Mouse (Mus musculus) layer of hippocampus, adult 2 months (tissue): ENCODE measurements around the gene Mpzl1. TPM values are rescaled to one million over a fixed set of nuclear protein-coding genes. Genes with fewer than 3 reads are reported as not detected.

Experiments used
- DNase-seq, 2 experiments: peaks; one replicate each; pipeline ENCODE4 v3.0.0; 2022; ENCODE audit warnings: low spot score in 2 of 2
- H3K27ac ChIP-seq: fragments of 200-600 bp; 2 replicates; pipeline ENCODE4 v1.8.1; 2022
- H3K4me3 ChIP-seq: fragments of 200-600 bp; 2 replicates; pipeline ENCODE4 v1.8.1; 2022; ENCODE audit warnings: mild to moderate bottlenecking
- CTCF ChIP-seq: fragments of 200-600 bp; conservative IDR thresholded peaks from 2 replicates; pipeline ENCODE4 v1.8.1; 2022; ENCODE audit warnings: antibody characterized with exemption, mild to moderate bottlenecking, moderate library complexity
- total RNA-seq, 2 experiments: library from RNA; stranded (reverse); gene quantifications; 2 replicates each; pipeline ENCODE4 v1.2.3; 2021

The Mpzl1 gene
- total RNA-seq, 2 experiments from 2014 or later: 30.6 to 38.5 TPM

DNA sequence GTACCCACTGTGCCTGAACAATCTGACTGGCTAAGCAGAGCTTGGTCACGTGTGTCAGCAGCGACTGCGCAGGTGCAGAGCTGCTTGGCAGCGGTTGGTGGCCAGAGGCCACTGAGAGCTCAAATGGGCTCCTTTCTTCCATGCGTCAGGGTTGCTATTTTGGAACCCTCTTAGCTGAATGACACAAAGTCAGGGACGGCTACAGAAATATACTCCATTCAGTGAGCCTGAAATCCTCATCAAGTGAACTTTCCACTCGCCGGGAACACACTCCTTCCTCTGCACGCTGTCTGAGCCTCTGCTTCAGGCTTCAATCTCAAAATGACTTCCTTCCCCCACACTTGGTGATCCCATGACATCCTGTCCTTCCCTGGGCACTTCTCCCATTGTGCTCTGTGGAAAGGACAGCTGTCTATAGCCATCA is 16.1 kb downstream of the Mpzl1 start:
- peak in 1 of 2 experiments; percentile 51 for DNase-seq
- H3K27ac ChIP-seq: peak overlapping the region; percentile 78
- TF ChIP-seq CTCF: no peak
- no peak overlapping the region; the same call in 1 of the 2 replicates for H3K4me3 ChIP-seq

GRCm38 (mm10) chr1:165617166-165617891 is 17.0 kb downstream of the Mpzl1 start:
- Histone ChIP-seq H3K4me3 (no peak overlapping the region), H3K27ac (peak overlapping the region; percentile 78)
- DNase-seq: no peak
- TF ChIP-seq CTCF: no peak

- no peak for TF ChIP-seq CTCF
- Histone ChIP-seq H3K27ac (peak overlapping the region; percentile 63), H3K4me3 (no peak overlapping the region)
- no peak for DNase-seq
Observed at GRCm38 (mm10) chr1:165616652-165617051, 17.7 kb downstream of the Mpzl1 start.

GRCm38 (mm10) chr1:165614793-165615192 is 19.5 kb downstream of the Mpzl1 start:
- no peak for TF ChIP-seq CTCF
- Histone ChIP-seq H3K27ac (no peak overlapping the region), H3K4me3 (no peak overlapping the region)
- no peak for DNase-seq

DNA sequence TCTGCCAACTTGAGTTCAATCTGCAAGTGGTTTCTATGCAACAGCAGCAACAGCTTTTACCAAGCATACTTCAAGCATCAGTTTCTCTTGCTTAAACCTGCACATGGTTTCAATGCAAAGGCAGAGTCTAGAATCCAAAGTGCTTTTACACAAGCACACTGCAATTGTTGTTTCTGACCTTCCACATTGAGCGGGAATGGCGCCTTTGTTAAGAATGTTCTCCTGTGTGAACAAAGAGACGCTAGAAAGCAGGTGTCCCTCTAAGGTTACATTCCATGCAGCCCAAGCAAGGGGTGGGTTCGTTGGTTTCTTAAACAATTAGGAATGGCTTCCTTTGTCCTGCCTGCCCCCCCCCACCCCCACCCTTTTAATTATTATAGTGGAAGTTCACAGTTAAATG is 20.4 kb downstream of the Mpzl1 start:
- TF ChIP-seq CTCF: no peak
- Histone ChIP-seq H3K27ac (no peak overlapping the region), H3K4me3 (no peak overlapping the region)
- DNase-seq: no peak

- Histone ChIP-seq H3K27ac (0 out of 2 replicates have a peak overlapping the region, but pooled peaks have one; percentile 12), H3K4me3 (no peak overlapping the region)
- no peak for DNase-seq
- no peak for TF ChIP-seq CTCF
Observed at GRCm38 (mm10) chr1:165612714-165613113, 21.6 kb downstream of the Mpzl1 start.

- peak; percentile 34 to 41 for DNase-seq
- H3K4me3 ChIP-seq: no peak overlapping the region
- peak overlapping the region; percentile 80 for H3K27ac ChIP-seq
- no peak for TF ChIP-seq CTCF
Observed at GRCm38 (mm10) chr1:165610321-165610999, 23.9 kb downstream of the Mpzl1 start.

- peak; percentile 38 for TF ChIP-seq CTCF
- peak overlapping the region; percentile 80 for H3K27ac ChIP-seq
- no peak for DNase-seq
- H3K4me3 ChIP-seq: no peak overlapping the region
Observed at GRCm38 (mm10) chr1:165609495-165610320, 24.6 kb downstream of the Mpzl1 start.

GRCm38 (mm10) chr1:165608904-165609303 is 25.4 kb downstream of the Mpzl1 start:
- Histone ChIP-seq H3K4me3 (no peak overlapping the region), H3K27ac (peak overlapping the region; percentile 80; the same call in 1 of the 2 replicates)
- no peak for DNase-seq
- no peak for TF ChIP-seq CTCF

GRCm38 (mm10) chr1:165605774-165606173 is 28.6 kb downstream of the Mpzl1 start:
- Histone ChIP-seq H3K27ac (no peak overlapping the region; the same call in 1 of the 2 replicates), H3K4me3 (no peak overlapping the region)
- TF ChIP-seq CTCF: no peak
- DNase-seq: peak in 1 of 2 experiments; percentile 29

- no peak for TF ChIP-seq CTCF
- H3K4me3 ChIP-seq: no peak overlapping the region
- no peak overlapping the region for H3K27ac ChIP-seq
- no peak for DNase-seq
Observed at GRCm38 (mm10) chr1:165605108-165605507, 29.2 kb downstream of the Mpzl1 start.

DNA sequence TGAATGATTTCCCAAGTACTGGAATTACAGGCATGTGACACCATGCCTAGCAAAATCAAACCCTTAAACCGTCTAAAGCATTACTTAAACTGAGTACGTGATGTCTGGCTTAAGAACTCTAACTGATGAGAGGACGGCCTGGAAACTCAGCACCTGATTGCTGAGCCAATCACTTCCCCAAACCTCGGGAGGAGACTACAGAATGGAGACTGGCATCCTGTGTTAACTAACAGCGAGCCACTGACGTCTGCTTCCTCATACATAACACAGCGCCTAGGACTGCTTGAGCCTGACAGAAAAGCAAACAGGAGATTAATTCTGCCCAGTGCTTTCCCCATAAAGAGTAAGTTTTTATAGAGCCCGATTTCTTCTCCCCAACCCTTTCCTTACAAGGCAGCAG is 30.1 kb downstream of the Mpzl1 start:
- no peak for DNase-seq
- H3K27ac ChIP-seq: no peak overlapping the region
- no peak for TF ChIP-seq CTCF
- H3K4me3 ChIP-seq: no peak overlapping the region

DNA sequence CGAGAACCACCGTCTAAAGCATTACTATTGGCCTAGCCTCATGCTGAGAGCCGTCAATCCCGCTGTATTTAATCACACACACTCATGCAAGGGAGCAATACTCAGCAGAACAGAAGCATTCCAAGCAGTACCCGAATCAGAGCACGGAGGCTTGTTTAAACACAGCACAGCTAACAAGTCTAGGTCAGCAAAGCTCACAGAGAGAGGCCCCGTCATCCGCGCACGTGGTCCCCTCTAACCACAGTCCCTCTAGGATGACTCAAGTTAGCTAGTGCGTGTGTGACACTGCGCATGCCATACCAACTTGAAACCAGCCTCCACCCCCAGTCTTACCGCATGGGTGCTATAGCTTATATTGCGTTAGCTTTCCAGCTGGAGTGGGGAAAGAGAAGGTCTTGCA is 31.1 kb downstream of the Mpzl1 start:
- Histone ChIP-seq H3K27ac (no peak overlapping the region), H3K4me3 (no peak overlapping the region)
- no peak for TF ChIP-seq CTCF
- DNase-seq: no peak
